Mouse (Mus musculus): ENCODE data around the gene Alpl. TPM values are rescaled to one million over a fixed set of nuclear protein-coding genes. Genes with fewer than 3 reads are reported as not detected.
A peak's percentile ranks its signal among the peaks of the same experiment; 100 is the strongest.

The Alpl gene
- polyA plus RNA-seq, 1 experiment = 70.2 TPM

DNA sequence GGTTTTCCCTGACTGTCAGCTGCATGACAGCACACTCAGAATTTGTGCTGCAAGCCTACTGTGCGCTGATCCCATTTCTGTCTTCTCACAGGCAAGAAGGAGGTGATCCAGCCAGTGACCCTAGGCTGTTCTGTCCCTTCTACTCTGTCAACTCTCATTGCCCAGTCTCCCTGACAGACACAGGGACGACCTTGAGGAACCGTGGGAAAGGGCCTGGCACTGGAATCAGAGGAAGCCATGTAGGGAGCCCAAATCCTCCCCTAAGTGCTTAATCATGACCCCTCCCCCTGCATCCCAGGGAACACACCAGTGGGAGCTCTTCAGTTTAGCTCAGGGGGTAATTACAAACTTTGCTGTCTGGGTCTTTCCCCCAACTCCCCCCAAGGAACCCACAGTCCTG is 58.4 kb downstream of the Alpl start:
- DNase-seq (ENCODE audit: low read depth) = no peak

DNA sequence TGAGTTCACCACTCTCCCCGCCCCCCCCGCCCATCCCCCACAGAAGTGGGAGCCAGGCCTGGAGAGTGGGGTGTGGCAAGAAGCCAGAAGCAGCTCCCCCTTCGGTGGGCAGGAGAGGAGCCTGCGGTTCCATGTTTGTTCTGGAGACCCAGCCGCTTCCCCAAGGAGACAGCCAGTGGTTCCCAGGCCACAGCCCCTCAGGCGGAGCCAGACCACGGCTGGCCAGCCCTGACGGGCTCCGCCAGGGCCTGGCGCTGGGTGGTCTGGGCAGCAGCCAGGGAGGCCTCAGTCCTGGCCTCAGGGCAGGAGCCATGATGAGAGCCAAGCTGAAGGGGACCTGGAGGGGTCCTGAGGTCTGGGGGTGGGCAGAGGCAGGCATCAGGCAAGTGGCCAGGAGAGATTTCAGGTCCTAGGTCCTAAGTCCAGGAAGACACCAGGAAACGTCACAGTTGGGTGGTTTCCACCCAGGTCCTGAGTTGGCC is 59.9 kb downstream of the Alpl start:
- DNase-seq (ENCODE audit: low read depth) = no peak

DNA sequence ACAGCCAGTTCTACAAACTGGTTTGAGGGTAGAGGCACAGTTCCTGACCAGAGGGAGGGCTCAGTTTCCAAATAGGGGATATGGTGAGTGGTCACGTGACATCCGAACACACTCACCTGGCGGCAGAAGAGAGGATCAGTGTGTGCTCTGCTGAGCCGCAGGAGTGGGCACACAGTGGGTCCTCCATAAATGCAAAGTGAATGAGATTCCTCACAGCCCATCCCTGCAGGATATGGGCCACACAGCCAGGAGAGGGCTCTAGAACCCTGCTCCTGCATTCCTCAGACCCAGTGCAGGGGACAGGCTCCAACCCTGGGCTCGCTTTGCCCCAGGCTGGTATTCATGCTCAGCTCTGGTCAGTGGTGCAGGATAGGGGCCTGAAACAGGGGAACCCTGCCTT is 62.7 kb downstream of the Alpl start:
- no peak for DNase-seq (ENCODE audit: low read depth)

DNA sequence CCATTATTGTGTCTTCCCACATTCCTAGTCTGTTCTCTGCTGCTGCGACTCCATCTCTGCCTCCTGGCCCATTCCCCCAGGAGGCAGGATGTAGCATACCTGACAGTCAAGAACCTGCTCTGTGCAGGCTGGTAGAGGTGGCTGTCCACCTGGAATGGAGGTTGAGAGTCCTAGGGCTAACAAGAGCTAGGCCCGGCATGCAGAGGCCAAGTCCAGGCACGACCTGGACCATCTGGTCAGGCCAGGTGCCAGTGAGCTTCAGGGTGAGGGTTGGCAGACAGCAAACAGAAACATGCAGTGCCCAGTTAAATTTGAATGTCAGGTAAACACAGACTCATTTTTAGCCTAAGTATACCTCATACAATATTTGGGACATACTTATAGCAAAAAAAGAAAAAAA is 63.2 kb downstream of the Alpl start:
- peak; percentile 47 for DNase-seq (ENCODE audit: low read depth)

DNA sequence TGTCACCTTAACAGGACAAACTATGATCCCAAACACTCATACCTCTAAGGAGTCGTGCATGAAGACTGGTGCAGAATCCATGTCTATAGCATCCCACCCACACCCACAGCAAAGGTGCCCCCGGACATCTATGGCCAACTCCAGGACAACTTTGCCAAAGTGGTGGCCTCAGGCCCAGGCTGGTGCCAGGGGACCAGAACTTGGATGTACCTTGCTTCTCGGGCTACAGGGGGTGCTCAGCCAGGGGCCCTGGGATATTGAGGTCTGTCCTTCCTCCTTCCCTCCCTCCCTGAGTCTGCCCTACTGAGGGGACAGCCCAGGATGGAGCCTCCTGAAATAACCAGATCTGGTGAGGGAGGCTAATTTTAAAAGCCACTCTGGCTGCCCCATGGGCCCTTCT is 63.8 kb downstream of the Alpl start:
- DNase-seq (ENCODE audit: low read depth) = no peak

DNA sequence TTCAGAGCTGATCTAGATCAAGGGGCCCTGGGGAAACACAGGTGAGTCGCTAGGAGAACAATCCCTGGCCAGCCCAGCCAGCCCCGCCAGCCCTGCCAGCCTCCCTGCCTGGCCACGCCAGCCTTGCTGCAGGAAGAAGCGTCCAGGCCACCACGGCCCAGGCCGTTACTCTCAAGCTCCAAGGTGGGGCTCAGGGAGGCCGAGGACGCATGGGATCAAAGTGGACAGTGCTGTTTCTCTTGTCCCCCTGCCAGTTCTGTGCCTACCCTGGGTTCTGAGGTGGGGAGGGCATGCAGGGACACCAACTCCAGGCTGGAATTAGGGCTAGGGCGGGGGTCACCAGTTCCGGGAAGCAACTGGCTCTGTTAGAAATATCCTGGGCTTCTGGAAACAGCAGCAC is 64.3 kb downstream of the Alpl start:
- no peak for DNase-seq (ENCODE audit: low read depth)

DNA sequence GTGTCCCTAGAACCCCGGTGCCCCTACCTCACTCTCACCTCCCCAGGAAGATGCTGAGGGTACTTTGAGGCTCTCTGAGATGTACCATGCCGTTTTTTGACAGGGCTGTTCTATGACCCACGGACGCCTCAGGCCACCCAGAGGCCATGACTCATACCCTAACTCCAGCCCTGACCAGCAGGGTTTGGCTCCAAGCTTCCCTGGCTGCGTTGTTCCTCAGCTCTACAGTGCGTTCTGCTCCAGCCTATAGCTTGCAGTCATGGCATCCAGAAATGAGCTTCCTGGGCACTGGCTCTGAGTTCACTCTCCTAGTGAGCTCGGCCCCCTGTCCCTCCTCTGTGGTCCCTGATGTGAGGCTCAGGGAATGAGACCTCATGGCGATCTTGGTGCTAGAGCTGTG is 65.4 kb downstream of the Alpl start:
- DNase-seq (ENCODE audit: low read depth) = no peak

DNA sequence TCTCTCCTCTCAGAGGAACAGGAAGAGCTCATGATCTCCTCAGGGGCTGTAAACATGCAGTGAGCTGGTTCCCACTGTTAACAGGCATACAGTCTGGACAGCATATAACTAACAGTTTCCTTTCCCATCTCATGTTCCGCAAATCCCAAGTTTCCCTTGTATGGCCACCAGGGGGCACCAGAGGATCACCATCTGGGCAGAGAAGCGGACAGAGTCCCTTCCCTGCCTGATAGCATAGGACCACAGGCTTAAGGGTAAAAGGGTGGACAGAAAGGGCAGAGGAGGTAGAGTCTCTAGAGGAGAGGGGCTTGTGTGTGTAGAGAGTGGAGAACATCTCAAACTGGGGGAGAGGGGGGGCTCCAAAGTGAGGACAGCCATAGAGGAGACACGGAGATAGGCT is 66.0 kb downstream of the Alpl start:
- DNase-seq (ENCODE audit: low read depth) = no peak

DNA sequence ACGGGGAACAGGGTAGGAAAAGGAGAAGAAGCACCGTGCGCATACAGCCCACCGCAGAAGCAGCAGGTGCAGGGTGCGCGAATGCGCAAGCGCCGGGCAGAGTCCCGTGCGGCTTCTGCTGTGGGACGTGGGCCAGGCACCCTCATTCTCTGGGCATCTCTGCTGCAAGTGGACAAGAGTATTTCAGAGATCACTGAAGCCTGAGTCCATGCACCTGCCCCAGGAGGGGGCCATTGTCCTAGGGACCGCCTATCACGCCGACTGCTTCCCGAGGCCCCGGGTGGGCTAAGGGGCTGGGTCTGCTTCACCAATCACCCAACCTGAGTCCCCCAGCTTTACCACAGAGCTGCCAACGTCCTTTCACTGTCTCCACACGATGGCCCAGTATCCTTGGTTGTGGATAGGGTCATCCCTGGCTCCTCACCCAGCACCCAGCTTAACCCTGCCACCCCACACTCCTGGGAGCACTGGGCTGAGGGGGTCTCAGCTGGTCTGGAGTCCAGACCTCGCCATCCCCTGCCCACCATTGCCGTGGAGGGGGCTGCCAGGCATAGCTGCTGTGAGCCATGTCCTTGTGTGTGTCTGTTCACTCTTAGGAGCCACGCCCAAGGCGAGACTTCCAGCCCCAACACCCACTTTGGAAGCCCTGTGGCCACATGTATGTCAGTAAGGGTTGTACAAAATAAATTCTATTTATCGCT is 66.9 kb downstream of the Alpl start:
- DNase-seq (ENCODE audit: low read depth) = no peak

DNA sequence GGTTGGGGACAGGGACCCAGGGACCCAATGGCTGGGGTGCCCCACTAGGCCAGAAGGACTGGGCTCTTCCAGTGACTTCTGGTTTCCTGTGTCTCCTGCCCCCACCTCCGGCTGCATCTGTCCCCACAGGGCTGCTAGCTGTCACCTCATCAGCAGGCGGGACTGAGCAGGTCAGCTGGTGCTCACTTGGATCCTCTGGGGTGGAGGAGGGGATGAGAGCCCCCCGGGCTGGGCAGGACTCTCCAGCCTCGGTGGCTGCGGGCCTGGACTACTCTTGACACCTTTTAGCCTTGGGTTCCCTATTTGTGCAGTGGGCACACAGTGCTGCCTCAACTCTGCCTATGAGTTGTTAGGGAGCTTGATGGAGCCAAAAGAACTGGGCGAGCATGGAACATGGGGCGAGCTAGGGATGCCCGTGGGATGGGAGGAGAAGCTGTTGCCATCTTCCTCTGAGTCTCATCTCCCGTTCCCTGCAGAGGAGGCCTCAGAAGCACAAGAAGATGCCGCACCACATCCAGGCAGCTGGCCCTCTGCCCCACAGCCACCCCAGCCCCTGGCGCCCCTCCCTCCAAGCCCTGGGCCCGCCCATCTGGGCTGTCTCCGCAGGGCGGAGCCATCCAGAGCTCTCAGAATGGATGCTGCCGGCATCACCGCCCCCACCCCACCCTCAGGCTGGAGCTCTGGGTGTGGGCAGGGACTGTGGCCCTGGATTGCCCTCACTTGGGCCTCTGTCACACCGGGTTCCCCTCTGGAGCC is 67.6 kb downstream of the Alpl start:
- no peak for DNase-seq (ENCODE audit: low read depth)

DNA sequence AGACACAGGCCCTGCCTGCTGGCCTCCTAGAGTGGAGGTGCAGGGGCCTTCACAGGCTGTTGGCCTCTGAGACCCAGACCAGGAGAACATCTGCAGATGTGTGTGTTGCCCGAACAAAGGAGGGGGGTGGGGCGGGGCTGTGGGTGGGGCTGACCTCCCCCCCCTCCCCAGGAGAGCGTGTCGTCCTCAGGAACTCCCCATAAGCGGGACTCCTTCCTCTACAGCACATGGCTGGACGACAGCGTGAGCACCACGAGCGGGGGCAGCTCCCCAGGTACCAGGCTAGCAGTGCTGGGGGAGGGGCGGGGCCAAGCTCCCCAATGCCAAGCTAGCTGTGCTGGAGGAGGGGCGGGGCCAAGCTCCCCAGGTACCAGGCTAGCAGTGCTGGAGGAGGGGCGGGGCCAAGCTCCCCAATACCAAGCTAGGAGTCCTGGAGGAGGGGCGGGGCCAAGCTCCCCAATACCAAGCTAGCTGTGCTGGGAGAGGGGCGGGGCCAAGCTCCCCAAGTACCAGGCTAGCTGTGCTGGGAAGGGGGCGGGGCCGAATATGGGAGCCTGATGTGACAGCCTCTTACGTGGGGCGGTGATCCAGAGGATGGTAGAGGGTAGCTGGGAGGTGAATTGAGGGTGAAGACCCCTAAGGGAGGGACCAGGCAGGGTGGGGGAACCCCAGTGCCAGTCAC is 68.5 kb downstream of the Alpl start:
- DNase-seq (ENCODE audit: low read depth) = no peak

DNA sequence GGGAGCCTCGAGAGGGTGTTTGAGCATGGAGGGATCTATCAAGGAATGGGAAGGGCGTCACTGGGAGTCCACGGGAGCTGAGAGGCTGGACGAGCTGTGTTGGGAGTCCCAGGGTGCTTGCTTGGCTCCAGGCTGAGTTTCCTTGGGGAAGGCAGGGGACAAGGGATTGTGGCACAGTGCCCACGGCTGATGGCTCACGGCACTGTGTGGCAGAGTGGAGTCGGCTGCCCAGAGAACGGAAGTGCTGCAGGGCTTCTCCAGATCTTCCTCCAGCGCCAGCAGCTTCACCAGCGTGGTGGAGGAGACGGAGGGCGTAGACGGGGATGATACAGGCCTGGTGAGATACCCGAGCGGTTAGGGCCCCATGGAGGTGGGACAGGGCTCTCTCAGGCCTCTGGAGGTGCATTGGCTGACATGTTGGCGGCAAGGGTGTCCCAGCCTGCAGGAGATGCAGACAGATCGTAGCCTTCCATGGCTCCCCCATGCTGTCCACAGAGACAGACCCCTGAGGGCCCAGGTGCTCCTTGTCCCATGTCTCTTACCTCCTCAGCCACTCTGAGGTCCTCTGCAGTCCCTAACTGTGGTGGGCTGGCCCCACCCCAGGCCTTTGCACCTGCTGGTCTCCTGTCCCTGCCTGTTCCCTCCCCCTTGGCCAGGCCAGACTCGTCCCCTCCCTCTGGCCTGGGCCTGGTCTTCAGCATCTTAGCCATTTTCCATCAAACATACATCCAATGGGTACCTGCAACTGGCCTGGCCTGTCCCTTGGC is 69.3 kb downstream of the Alpl start:
- DNase-seq (ENCODE audit: low read depth) = no peak

DNA sequence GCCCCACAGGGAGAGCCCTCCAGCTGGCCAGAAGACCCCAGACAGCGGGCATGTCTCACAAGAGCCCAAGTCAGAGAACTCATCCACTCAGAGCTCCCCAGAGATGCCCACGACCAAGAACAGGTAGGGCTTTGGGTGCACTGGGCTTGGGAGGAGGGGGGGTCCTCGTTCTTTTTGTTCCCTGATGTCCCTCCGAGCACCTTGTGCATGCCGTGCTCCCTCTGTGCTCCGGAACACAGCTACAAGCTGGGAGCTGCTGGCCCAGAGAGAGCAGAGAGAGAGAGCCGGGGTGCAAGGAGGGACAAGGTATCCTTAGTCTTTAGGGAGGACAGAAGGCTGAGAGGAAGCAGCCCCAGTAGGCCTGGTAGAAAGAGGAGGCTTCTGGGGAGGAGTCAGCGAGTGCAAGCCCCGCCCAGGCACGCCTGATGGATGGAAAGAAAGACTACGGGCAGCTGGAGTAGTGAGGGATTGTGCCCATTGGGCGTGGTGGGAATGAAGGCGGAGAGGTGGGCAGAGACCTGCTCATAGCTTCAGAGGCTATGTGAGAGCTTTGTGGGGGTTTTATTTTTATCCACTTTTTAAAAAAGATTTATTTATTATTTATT is 70.5 kb downstream of the Alpl start:
- DNase-seq (ENCODE audit: low read depth) = no peak

DNA sequence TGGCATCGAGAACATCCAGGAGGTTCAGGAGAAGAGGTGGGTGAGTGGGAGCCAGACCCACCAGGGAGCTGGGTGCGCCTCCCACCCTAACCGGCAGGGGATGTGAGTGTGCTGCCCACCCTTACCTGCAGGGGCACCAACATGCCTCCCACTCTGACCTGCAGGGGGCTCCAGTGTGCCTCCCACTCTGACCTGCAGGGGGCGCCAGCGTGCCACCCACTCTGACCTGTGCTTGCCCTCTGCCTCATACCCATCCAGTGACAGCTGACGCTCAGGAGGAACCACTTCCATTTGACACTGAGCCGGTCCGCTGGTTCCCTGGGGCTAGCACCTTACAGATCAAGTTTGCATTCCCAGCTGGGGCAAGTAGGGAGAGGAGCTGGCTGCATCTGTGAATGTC is 71.4 kb downstream of the Alpl start:
- no peak for DNase-seq (ENCODE audit: low read depth)

DNA sequence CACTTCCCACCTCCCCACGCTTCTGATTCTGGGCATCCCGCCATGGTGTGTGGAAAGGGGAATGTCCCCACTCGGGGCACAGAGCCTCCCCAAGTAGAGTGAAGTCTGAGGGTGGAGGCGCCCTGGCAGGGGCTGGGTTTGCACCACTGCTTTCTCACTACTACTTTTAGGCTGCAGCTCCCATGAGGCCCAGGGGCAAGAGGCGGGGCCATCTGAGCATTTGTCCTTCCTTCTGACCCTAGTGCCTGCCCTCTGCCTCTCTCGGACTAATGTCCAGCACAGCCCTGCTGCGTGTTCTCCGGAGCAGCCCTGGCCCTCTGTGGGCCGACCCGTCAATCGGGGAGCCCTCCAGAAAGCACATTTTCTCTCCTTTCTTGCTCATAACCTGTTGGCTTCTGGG is 72.0 kb downstream of the Alpl start:
- DNase-seq (ENCODE audit: low read depth) = no peak

DNA sequence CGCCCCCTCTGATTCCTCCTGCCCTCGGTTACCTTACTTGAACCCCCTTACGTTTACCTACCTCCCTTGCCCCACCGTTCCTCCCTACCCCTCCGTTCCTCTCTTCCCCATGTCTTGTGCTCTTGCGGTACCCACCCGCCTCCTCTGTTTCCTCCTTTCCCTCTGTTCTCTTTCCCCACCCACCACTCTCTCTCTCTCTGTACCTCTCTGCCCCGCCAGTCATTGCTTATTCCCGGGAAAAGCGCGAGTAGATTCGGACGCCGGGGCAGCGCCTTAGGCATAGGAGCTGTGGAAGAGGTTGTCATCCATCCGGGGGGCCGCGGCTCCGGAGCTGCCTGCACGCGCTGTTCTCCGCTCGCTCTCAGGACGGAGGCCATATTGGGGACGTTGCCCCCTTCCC is 72.7 kb downstream of the Alpl start:
- DNase-seq (ENCODE audit: low read depth) = no peak

DNA sequence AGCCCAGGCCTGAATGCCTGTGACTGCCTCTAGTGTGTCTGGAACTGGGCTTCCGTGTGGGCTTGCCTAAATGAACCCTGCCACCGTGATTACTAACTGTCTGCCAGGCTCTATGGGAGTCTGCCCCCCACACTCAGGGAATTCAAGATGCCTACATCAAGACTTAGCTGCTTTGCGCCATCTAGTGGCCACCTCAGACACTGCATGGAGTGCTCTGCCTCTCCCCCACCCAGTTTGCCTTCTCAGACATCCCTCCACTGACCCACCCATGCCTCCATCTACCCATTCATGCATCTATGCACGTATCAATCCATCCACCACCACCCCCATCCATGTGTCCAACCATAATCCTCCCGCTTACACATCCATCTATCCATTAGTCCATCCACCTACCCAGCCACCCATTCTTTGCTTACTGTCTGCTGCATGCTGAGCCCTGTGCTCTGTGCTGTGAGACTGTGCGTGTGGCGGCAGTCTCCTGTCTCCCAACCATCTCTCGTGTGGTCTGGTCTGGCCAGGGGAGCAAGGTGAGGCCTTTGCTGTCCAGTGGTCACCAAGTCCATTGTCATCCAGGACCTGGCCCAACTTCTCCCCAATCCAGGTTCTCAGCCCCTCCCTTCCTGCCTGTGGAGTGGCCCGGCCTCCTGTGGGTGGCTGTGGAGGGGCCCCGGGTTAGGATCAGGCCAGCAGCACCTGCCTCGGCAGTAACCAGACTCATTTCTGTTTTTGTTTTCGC is 73.3 kb downstream of the Alpl start:
- no peak for DNase-seq (ENCODE audit: low read depth)

DNA sequence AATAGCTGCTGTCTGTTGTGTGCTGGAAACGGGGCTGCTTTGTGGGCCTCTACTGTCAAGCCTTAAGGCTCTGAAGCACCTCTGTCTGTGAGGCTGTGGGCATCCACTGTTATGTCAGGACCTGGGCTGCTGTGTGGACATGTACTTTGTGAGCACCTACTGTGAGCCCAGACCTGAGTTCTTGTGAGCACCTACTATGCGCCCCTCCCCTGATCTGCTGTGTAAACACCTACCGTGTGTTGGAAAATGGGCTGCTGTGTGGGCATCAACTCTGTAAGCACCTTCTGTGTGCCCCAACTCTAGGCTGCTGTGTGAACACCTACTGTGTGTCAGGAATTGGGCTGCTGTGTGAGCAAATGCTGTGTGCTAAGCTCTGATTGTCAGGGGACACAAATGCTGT is 74.0 kb downstream of the Alpl start:
- no peak for DNase-seq (ENCODE audit: low read depth)

DNA sequence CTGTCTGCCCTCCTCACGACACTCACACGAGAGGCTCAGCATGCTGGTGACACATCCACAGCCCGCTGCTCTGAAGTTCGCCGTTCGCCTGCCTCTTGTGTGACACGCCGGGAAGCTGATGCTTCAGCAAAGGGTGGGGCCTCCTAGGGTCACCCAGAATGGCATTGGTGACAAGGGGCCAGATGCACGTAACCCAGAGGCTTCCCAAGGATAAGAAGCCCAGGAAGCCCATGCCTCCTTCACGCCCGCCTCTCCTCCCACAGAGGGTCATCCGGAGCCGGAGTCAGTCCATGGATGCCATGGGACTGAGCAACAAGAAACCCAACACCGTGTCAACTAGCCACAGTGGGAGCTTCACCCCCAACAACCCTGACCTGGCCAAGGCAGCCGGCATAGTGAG is 74.6 kb downstream of the Alpl start:
- DNase-seq (ENCODE audit: low read depth) = no peak

DNA sequence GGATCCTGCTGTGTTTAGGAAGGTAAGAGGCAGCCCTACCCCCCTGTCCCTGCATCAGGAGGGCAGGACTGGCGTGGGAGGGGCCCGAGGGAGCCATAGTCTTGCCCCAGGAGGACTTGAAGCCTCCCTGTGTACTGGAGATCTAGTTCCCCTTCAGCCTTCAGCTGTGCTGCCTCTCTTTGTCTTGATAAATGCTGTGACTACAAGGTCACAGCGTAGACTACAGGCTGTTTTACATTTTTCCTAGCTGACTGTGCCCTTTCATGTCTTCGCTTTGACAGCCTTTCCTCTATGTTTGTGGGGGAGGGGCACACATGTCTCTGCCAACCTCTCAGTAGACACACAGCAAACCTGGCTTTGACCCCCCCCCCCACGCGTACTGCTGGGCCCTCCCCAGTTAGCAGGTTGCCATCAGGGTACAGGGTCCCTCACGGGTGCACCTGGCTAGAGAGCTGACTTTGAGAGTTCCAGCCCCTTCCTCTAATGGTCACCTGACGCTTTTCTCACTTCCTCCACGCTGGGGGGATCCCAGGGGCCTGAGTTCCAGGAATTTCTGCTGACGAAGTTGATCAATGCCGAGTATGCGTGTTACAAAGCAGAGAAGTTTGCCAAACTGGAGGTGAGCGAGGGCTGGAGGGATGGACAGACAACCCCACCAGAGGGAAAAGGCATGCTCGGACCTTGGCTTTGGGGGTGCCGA is 76.7 kb downstream of the Alpl start:
- DNase-seq (ENCODE audit: low read depth) = no peak
